ENCODE assay signal across 22 mouse cellular contexts in genomic region chr2:48826380-48826779, GRCm38 (mm10). TPM values are rescaled to one million over a fixed set of nuclear protein-coding genes. Genes with fewer than 3 reads are reported as not detected.
DNase-seq lines count a peak whose midpoint lies in the region; ATAC-seq and TF ChIP-seq lines count a peak whose summit lies in the region.
"Had no signal": no experiment of that assay in that cellular context is flagged by ENCODE, and none has a peak within 500 bp of the region (broad histone marks: within the 10 kb centered on the region; RNA-seq: fewer than 3 reads in every experiment).

No protein-coding gene starts in this region.

- H3K27ac ChIP-seq in intestine, embryonic 16.5 days (ENCODE audit: low read length) = no peak overlapping the region
- H3K27ac ChIP-seq in intestine, postnatal 0 days (ENCODE audit: low read depth, low read length) = no peak overlapping the region
- no peak overlapping the region for H3K27ac ChIP-seq in heart, embryonic 12.5 days (ENCODE audit: poor library complexity, severe bottlenecking)
- H3K27ac ChIP-seq: embryonic facial prominence, embryonic 10.5 days; embryonic facial prominence, embryonic 12.5 days; forebrain, embryonic 13.5 days; forebrain, embryonic 15.5 days had no signal

- no peak overlapping the region for H3K4me3 ChIP-seq in intestine, embryonic 16.5 days (ENCODE audit: low read length)
- H3K4me3 ChIP-seq in intestine, postnatal 0 days (ENCODE audit: low read depth, low read length) = no peak overlapping the region
- H3K4me3 ChIP-seq in heart, embryonic 12.5 days = no peak overlapping the region
- H3K4me3 ChIP-seq: embryonic facial prominence, embryonic 10.5 days; embryonic facial prominence, embryonic 12.5 days; forebrain, embryonic 13.5 days; forebrain, embryonic 15.5 days had no signal

- no peaks in the 10 kb centered on the region for H3K9me3 ChIP-seq in intestine, embryonic 16.5 days (ENCODE audit: control insufficient read depth, low read length)
- no peaks in the 10 kb centered on the region for H3K9me3 ChIP-seq in intestine, postnatal 0 days (ENCODE audit: control insufficient read depth)
- H3K9me3 ChIP-seq in heart, embryonic 12.5 days (replicated peaks) = no peaks in the 10 kb centered on the region
- H3K9me3 ChIP-seq: embryonic facial prominence, embryonic 10.5 days; embryonic facial prominence, embryonic 12.5 days; forebrain, embryonic 13.5 days; forebrain, embryonic 15.5 days; G1E had no signal

- no peaks in the 10 kb centered on the region for H3K27me3 ChIP-seq in intestine, embryonic 16.5 days (replicated peaks; ENCODE audit: control insufficient read depth, insufficient read depth, low read length)
- no peaks in the 10 kb centered on the region for H3K27me3 ChIP-seq in intestine, postnatal 0 days (replicated peaks; ENCODE audit: control insufficient read depth, insufficient read depth, low read length)
- no peaks in the 10 kb centered on the region for H3K27me3 ChIP-seq in heart, embryonic 12.5 days (replicated peaks)
- H3K27me3 ChIP-seq: CH12.LX; embryonic facial prominence, embryonic 12.5 days; forebrain, embryonic 13.5 days; forebrain, embryonic 15.5 days had no signal

- TF ChIP-seq CTCF in intestine, postnatal 0 days (IDR thresholded peaks at IDR 0.05; ENCODE audit: low read depth) = no peak

- peak; percentile 64 for DNase-seq in 416B (ENCODE audit: low read depth)
- DNase-seq in adrenal gland, adult 2 months = no peak
- DNase-seq: adrenal gland, adult 8-10 months; adrenal gland, postnatal 14 days; adrenal gland, postnatal 36 days; cerebellum, adult 11-12 months; cerebellum, adult 2 months; cerebellum, adult 9-11 months; cerebellum, postnatal 14 days; cerebellum, postnatal 36 days; forebrain, postnatal 0 days had no signal

- peaks cover 7% of the 10 kb centered on the region; the same call in 1 of the 2 replicates for H3K4me1 ChIP-seq in intestine, embryonic 16.5 days (ENCODE audit: control insufficient read depth, insufficient read depth, low read length)
- H3K4me1 ChIP-seq in intestine, postnatal 0 days (replicated peaks; ENCODE audit: control insufficient read depth, insufficient read depth, low read length) = peaks cover 4% of the 10 kb centered on the region; the same call in 1 of the 2 replicates
- H3K4me1 ChIP-seq in heart, embryonic 12.5 days (replicated peaks) = peaks cover 13% of the 10 kb centered on the region
- H3K4me1 ChIP-seq: embryonic facial prominence, embryonic 10.5 days; embryonic facial prominence, embryonic 12.5 days had no signal

- no peak overlapping the region for H3K4me2 ChIP-seq in intestine, embryonic 16.5 days (ENCODE audit: low read depth, low read length)
- H3K4me2 ChIP-seq in intestine, postnatal 0 days (replicated peaks; ENCODE audit: low read depth) = no peak overlapping the region
- no peak overlapping the region for H3K4me2 ChIP-seq in heart, embryonic 12.5 days
- H3K4me2 ChIP-seq: embryonic facial prominence, embryonic 12.5 days; forebrain, embryonic 13.5 days; forebrain, embryonic 15.5 days had no signal

- H3K9ac ChIP-seq in intestine, embryonic 16.5 days (ENCODE audit: low read depth, low read length) = no peak overlapping the region
- no peak overlapping the region for H3K9ac ChIP-seq in intestine, postnatal 0 days (ENCODE audit: low read depth, low read length)
- no peak overlapping the region for H3K9ac ChIP-seq in heart, embryonic 12.5 days
- H3K9ac ChIP-seq: embryonic facial prominence, embryonic 12.5 days; forebrain, embryonic 13.5 days; forebrain, embryonic 15.5 days; forebrain, postnatal 0 days had no signal

- H3K36me3 ChIP-seq in intestine, embryonic 16.5 days (ENCODE audit: control insufficient read depth, insufficient read depth, low read length) = no peaks in the 10 kb centered on the region
- no peaks in the 10 kb centered on the region for H3K36me3 ChIP-seq in intestine, postnatal 0 days (ENCODE audit: control insufficient read depth, insufficient read depth)
- H3K36me3 ChIP-seq in heart, embryonic 12.5 days = no peaks in the 10 kb centered on the region
- H3K36me3 ChIP-seq: embryonic facial prominence, embryonic 10.5 days; embryonic facial prominence, embryonic 12.5 days; forebrain, embryonic 15.5 days; G1E had no signal

- ATAC-seq in intestine, embryonic 16.5 days = peak; percentile 57; the same call in 1 of the 2 replicates
- ATAC-seq in intestine, postnatal 0 days = no peak
- ATAC-seq in common myeloid progenitor, adult 5-6 weeks (replicated peaks; ENCODE audit: low read depth, poor library complexity, severe bottlenecking) = 0 out of 2 replicates have a peak, but pooled peaks have one; percentile 39
- ATAC-seq in heart, embryonic 12.5 days (ENCODE audit: insufficient number of reproducible peaks, low FRiP score) = no peak
- ATAC-seq: CD4-positive, CD25-positive, alpha-beta regulatory T cell, adult 4 months; forebrain, embryonic 13.5 days; forebrain, embryonic 15.5 days; forebrain, postnatal 0 days had no signal

RNA-seq across cellular contexts. Expression of gene Acvr2a, which starts 12.5 kb away (rescaled TPM):
- 10.9 and 12.9 TPM in 2 replicates for polyA plus RNA-seq in intestine, embryonic 16.5 days (2015; fragmentation: Nextera tagmentation; extraction: Ambion mirVana)
- polyA plus RNA-seq in intestine, postnatal 0 days (2015; fragmentation: Nextera tagmentation; extraction: Ambion mirVana) = 10.5 and 10.6 TPM in 2 replicates
- total RNA-seq in common myeloid progenitor, adult 5-6 weeks (2017) = 2.5 and 4.8 TPM in 2 replicates
- 10 to 100 TPM; 15.3 to 18.5 TPM for total RNA-seq in adrenal gland, adult 2 months (2021)
- 3.6 and 4.0 TPM in 2 replicates for polyA plus RNA-seq in adrenal gland, adult 2 months (2012; rRNA removed)
- 16.9 and 17.3 TPM in 2 replicates for polyA plus RNA-seq in heart, embryonic 12.5 days (2016; fragmentation: Nextera tagmentation; extraction: Ambion mirVana)

Comparison
In these comparisons a context has a peak if more than half of its experiments do, and no peak if none do; other contexts are left out.
1. ATAC-seq: peak in intestine, embryonic 16.5 days (single experiment) and common myeloid progenitor, adult 5-6 weeks (single experiment); none in intestine, postnatal 0 days (single experiment) and heart, embryonic 12.5 days (single experiment).